Mouse (Mus musculus) heart, adult 2 months (tissue): ENCODE measurements around the gene Wnt8b.

ENCODE experiments used
- CTCF ChIP-seq: fragments of 200-600 bp; IDR thresholded peaks from 2 replicates; pipeline ENCODE4 v1.8.1; 2022; ENCODE audit warnings: antibody characterized with exemption, mild to moderate bottlenecking, moderate library complexity
- POLR2A ChIP-seq: fragments of 200-500 bp; IDR thresholded peaks from 2 replicates; pipeline ENCODE4 v1.6.1; 2011; ENCODE audit warnings: mild to moderate bottlenecking, low read depth, low read length, control low read depth; ENCODE audit not compliant: insufficient read depth

GRCm38 (mm10) chr19:44553286-44553685 is 60.0 kb downstream of the Wnt8b start:
- TF ChIP-seq POLR2A (no peak), CTCF (no peak)
